Mouse (Mus musculus): ENCODE data around the gene Best3. TPM values are rescaled to one million over a fixed set of nuclear protein-coding genes. Genes with fewer than 3 reads are reported as not detected.

Gene Best3
- polyA plus RNA-seq, 1 experiment from 2014 or later: 0.12 TPM

Other genes starting within 250 kb of the Best3 start
- 0.14 TPM in 1 of 2 replicates, not detected in the other for gene Myrfl, start 89.4 kb upstream of the Best3 start, polyA plus RNA-seq (2014; fragmentation: Nextera tagmentation; extraction: Ambion mirVana)
- gene Rab3ip, start 35.5 kb upstream of the Best3 start, polyA plus RNA-seq (2014; fragmentation: Nextera tagmentation; extraction: Ambion mirVana): 40.4 and 41.6 TPM in 2 replicates
- not detected in 2 replicates for gene Gm10271, start 13.7 kb upstream of the Best3 start, polyA plus RNA-seq (2014; fragmentation: Nextera tagmentation; extraction: Ambion mirVana)
- not detected in 2 replicates for gene Lrrc10, start 59.0 kb downstream of the Best3 start, polyA plus RNA-seq (2014; fragmentation: Nextera tagmentation; extraction: Ambion mirVana)
- gene Cct2, start 77.5 kb downstream of the Best3 start, polyA plus RNA-seq (2014; fragmentation: Nextera tagmentation; extraction: Ambion mirVana): 255 and 277 TPM in 2 replicates
- gene Frs2, start 162.2 kb downstream of the Best3 start, polyA plus RNA-seq (2014; fragmentation: Nextera tagmentation; extraction: Ambion mirVana): 25.4 and 30.3 TPM in 2 replicates
- gene Yeats4, start 238.2 kb downstream of the Best3 start, polyA plus RNA-seq (2014; fragmentation: Nextera tagmentation; extraction: Ambion mirVana): 144 and 145 TPM in 2 replicates